In the genomic region with DNA sequence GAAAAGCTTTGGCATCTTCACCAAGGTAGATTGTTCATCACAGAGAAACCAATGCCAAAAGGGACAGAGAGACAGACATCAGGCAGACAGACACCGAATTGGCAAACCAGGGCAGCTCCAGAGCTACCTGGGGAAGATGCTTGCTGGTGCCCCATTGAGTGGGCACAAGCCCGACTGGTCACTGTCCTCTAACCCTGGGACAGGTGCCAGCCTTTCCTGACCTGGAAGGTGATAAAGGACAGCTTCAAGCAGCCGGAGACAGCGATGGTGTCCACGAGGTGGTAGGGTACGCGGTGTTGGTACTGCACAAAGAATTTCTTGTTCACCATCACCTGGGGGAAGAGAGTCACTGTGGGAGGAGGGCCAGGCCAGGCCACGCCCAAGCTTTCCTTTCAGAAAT, we compare ENCODE assay signal across 34 mouse cellular contexts. TPM values are rescaled to one million over a fixed set of nuclear protein-coding genes. Genes with fewer than 3 reads are reported as not detected.
"Had no signal": no experiment of that assay in that cellular context is flagged by ENCODE, and none has a peak within 500 bp of the region (broad histone marks: within the 10 kb centered on the region; RNA-seq: fewer than 3 reads in every experiment).

No protein-coding gene starts in this region.

- ATAC-seq: liver, embryonic 12.5 days; liver, postnatal 0 days; lung, postnatal 0 days; midbrain, embryonic 13.5 days; midbrain, embryonic 15.5 days; midbrain, embryonic 16.5 days had no signal

- DNase-seq: left cerebral cortex, postnatal 4 days; liver, embryonic 13.5 days; liver, postnatal 0 days; lung, adult 18-20 months; lung, adult 2 months; lung, embryonic 14.5 days; lung, postnatal 10 days; lung, postnatal 14 days; lung, postnatal 36 days; lung, postnatal 4 days; midbrain, embryonic 14.5 days had no signal

- H3K4me3 ChIP-seq: left cerebral cortex, adult 2 months; limb, embryonic 12.5 days; limb, embryonic 13.5 days; limb, embryonic 15.5 days; liver, embryonic 12.5 days; liver, embryonic 13.5 days; liver, embryonic 15.5 days; lung, embryonic 15.5 days; megakaryocyte, embryonic 14.5 days; midbrain, embryonic 12.5 days; midbrain, embryonic 13.5 days; midbrain, embryonic 15.5 days; myocyte; neural tube, embryonic 12.5 days; neural tube, embryonic 13.5 days had no signal

- H3K9me3 ChIP-seq: limb, embryonic 12.5 days; limb, embryonic 13.5 days; limb, embryonic 15.5 days; liver, embryonic 12.5 days; liver, embryonic 13.5 days; liver, embryonic 15.5 days; lung, embryonic 15.5 days; megakaryocyte, embryonic 14.5 days; midbrain, embryonic 12.5 days; midbrain, embryonic 13.5 days; midbrain, embryonic 15.5 days; neural tube, embryonic 12.5 days; neural tube, embryonic 13.5 days had no signal

- H3K4me2 ChIP-seq: limb, embryonic 12.5 days; limb, embryonic 13.5 days; limb, embryonic 15.5 days; liver, embryonic 11.5 days; liver, embryonic 12.5 days; liver, embryonic 13.5 days; liver, embryonic 15.5 days; lung, embryonic 14.5 days; lung, embryonic 15.5 days; midbrain, embryonic 12.5 days; midbrain, embryonic 13.5 days; midbrain, embryonic 15.5 days; neural tube, embryonic 12.5 days; neural tube, embryonic 13.5 days had no signal

- H3K27me3 ChIP-seq: limb, embryonic 12.5 days; limb, embryonic 13.5 days; limb, embryonic 15.5 days; liver, embryonic 12.5 days; liver, embryonic 13.5 days; liver, embryonic 15.5 days; lung, embryonic 15.5 days; megakaryocyte, embryonic 14.5 days; midbrain, embryonic 12.5 days; midbrain, embryonic 13.5 days; midbrain, embryonic 15.5 days; neural tube, embryonic 12.5 days; neural tube, embryonic 13.5 days had no signal

- H3K27ac ChIP-seq: left cerebral cortex, adult 2 months; limb, embryonic 12.5 days; limb, embryonic 13.5 days; limb, embryonic 15.5 days; liver, embryonic 12.5 days; liver, embryonic 13.5 days; liver, embryonic 14.5 days; liver, embryonic 15.5 days; lung, embryonic 15.5 days; macrophage; midbrain, embryonic 12.5 days; midbrain, embryonic 13.5 days; midbrain, embryonic 15.5 days; neural tube, embryonic 12.5 days; neural tube, embryonic 13.5 days had no signal

- H3K9ac ChIP-seq: limb, embryonic 12.5 days; limb, embryonic 13.5 days; limb, embryonic 15.5 days; liver, embryonic 12.5 days; liver, embryonic 13.5 days; liver, embryonic 14.5 days; liver, embryonic 15.5 days; liver, postnatal 0 days; lung, embryonic 14.5 days; lung, embryonic 15.5 days; midbrain, embryonic 12.5 days; midbrain, embryonic 13.5 days; midbrain, embryonic 15.5 days; neural tube, embryonic 12.5 days; neural tube, embryonic 13.5 days had no signal

- H3K36me3 ChIP-seq: limb, embryonic 12.5 days; limb, embryonic 13.5 days; limb, embryonic 15.5 days; lung, embryonic 15.5 days; midbrain, embryonic 12.5 days; midbrain, embryonic 13.5 days; midbrain, embryonic 15.5 days; neural tube, embryonic 12.5 days; neural tube, embryonic 13.5 days had no signal

RNA-seq across cellular contexts. Expression of a gene that starts 50.5 kb away (rescaled TPM):
- total RNA-seq: megakaryocyte progenitor cell, adult 5-6 weeks; megakaryocyte, adult 5-6 weeks; megakaryocyte-erythroid progenitor cell, adult 5-6 weeks; monocyte, adult 5-6 weeks had no signal
- polyA plus RNA-seq: liver, postnatal 0 days had no signal
